7 mouse cellular contexts compared by ENCODE assay signal in the genomic region with DNA sequence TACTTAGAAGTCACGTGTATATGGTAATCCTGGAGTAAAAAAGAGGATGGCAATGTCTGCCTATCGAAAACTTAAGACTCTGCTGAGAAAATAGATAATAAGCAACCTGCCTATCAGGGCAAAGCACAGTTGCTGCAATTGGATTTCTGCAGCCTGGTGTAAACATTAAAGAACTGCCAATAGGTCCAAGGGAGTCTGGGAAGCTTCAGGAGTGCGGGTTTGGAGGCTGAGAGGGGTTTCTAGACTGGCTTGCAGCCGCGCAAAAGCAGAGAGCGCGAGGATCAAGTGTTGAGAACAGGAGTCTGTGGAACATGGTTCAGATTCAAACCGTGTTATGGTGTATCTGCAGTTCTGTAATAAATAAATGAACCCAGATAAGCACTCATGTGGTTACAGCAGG. TPM values are rescaled to one million over a fixed set of nuclear protein-coding genes. Genes with fewer than 3 reads are reported as not detected.
DNase-seq lines count a peak whose midpoint lies in the region; ATAC-seq lines count a peak whose summit lies in the region.

No protein-coding gene starts in this region.

- H3K27me3 ChIP-seq in lung, embryonic 16.5 days (ENCODE audit: control insufficient read depth, insufficient read depth, low read depth, low read length): no peaks in the 10 kb centered on the region
- peaks cover 7% of the 10 kb centered on the region; the same call in 1 of the 2 replicates for H3K27me3 ChIP-seq in forebrain, embryonic 12.5 days
- H3K27me3 ChIP-seq in intestine, embryonic 16.5 days (replicated peaks; ENCODE audit: control insufficient read depth, insufficient read depth, low read length): no peaks in the 10 kb centered on the region
- H3K27me3 ChIP-seq in neural tube, embryonic 13.5 days: no peaks in the 10 kb centered on the region

- 8% methylated on average over 8 of the region's 8 CpGs for WGBS in lung, embryonic 16.5 days
- 11% methylated on average over 8 of the region's 8 CpGs for WGBS in forebrain, embryonic 12.5 days
- WGBS in intestine, embryonic 16.5 days: 5% methylated on average over 8 of the region's 8 CpGs
- 18% methylated on average over 8 of the region's 8 CpGs for WGBS in neural tube, embryonic 13.5 days

- H3K9ac ChIP-seq in lung, embryonic 16.5 days (ENCODE audit: low read length): peak overlapping the region; percentile 90
- H3K9ac ChIP-seq in forebrain, embryonic 12.5 days: peak overlapping the region; percentile 85
- H3K9ac ChIP-seq in intestine, embryonic 16.5 days (ENCODE audit: low read depth, low read length): peak overlapping the region; percentile 96
- peak overlapping the region; percentile 84 for H3K9ac ChIP-seq in neural tube, embryonic 13.5 days

- no peak for DNase-seq in lung, postnatal 36 days
- no peak for DNase-seq in c-Kit-positive CD71-positive TER-119-positive erythroid progenitor cells, embryonic 14.5 days (ENCODE audit: low spot score)
- DNase-seq in cerebellum, adult 11-12 months: no peak

- H3K4me3 ChIP-seq in lung, embryonic 16.5 days (ENCODE audit: low read length): peak overlapping the region; percentile 70
- H3K4me3 ChIP-seq in forebrain, embryonic 12.5 days (replicated peaks): peak overlapping the region; percentile 75
- H3K4me3 ChIP-seq in intestine, embryonic 16.5 days (ENCODE audit: low read length): peak overlapping the region; percentile 83
- peak overlapping the region; percentile 66 for H3K4me3 ChIP-seq in neural tube, embryonic 13.5 days

- peak; percentile 18 for ATAC-seq in lung, embryonic 16.5 days (ENCODE audit: low read depth)
- peak; percentile 34; the same call in 1 of the 2 replicates for ATAC-seq in forebrain, embryonic 12.5 days (ENCODE audit: low FRiP score)
- ATAC-seq in intestine, embryonic 16.5 days: peak; percentile 61
- ATAC-seq in neural tube, embryonic 13.5 days (ENCODE audit: low read depth): 0 out of 2 replicates have a peak, but pooled peaks have one; percentile 6

- peak overlapping the region; percentile 99 for H3K27ac ChIP-seq in lung, embryonic 16.5 days (ENCODE audit: low read length)
- H3K27ac ChIP-seq in forebrain, embryonic 12.5 days: peak overlapping the region; percentile 80
- peak overlapping the region; percentile 99 for H3K27ac ChIP-seq in intestine, embryonic 16.5 days (ENCODE audit: low read length)
- H3K27ac ChIP-seq in neural tube, embryonic 13.5 days (replicated peaks): peak overlapping the region; percentile 84

- H3K4me2 ChIP-seq in lung, embryonic 16.5 days (ENCODE audit: low read depth, low read length): peak overlapping the region; percentile 63
- peak overlapping the region; percentile 97 for H3K4me2 ChIP-seq in forebrain, embryonic 12.5 days
- peak overlapping the region; percentile 81 for H3K4me2 ChIP-seq in intestine, embryonic 16.5 days (ENCODE audit: low read depth, low read length)
- peak overlapping the region; percentile 86 for H3K4me2 ChIP-seq in neural tube, embryonic 13.5 days

- H3K9me3 ChIP-seq in lung, embryonic 16.5 days (ENCODE audit: control insufficient read depth, low read length): no peaks in the 10 kb centered on the region
- no peaks in the 10 kb centered on the region for H3K9me3 ChIP-seq in forebrain, embryonic 12.5 days
- H3K9me3 ChIP-seq in intestine, embryonic 16.5 days (ENCODE audit: control insufficient read depth, low read length): no peaks in the 10 kb centered on the region
- no peaks in the 10 kb centered on the region for H3K9me3 ChIP-seq in neural tube, embryonic 13.5 days

- H3K4me1 ChIP-seq in lung, embryonic 16.5 days (replicated peaks; ENCODE audit: control insufficient read depth, insufficient read depth, low read length): peaks cover 11% of the 10 kb centered on the region
- 0 out of 2 replicates have a peak, but pooled peaks cover 7% of the 10 kb centered on the region for H3K4me1 ChIP-seq in forebrain, embryonic 12.5 days
- H3K4me1 ChIP-seq in intestine, embryonic 16.5 days (ENCODE audit: control insufficient read depth, insufficient read depth, low read length): peaks cover 10% of the 10 kb centered on the region
- peaks cover 7% of the 10 kb centered on the region for H3K4me1 ChIP-seq in neural tube, embryonic 13.5 days (replicated peaks)

- H3K36me3 ChIP-seq in lung, embryonic 16.5 days (ENCODE audit: control insufficient read depth, insufficient read depth, low read length): peaks cover 4% of the 10 kb centered on the region; the same call in 1 of the 2 replicates
- H3K36me3 ChIP-seq in forebrain, embryonic 12.5 days (replicated peaks): no peaks in the 10 kb centered on the region
- no peaks in the 10 kb centered on the region for H3K36me3 ChIP-seq in intestine, embryonic 16.5 days (ENCODE audit: control insufficient read depth, insufficient read depth, low read length)
- no peaks in the 10 kb centered on the region for H3K36me3 ChIP-seq in neural tube, embryonic 13.5 days

RNA-seq across cellular contexts. Expression of gene Kdelc2, which starts 1.0 kb away (rescaled TPM):
- polyA plus RNA-seq in lung, embryonic 16.5 days (2015; fragmentation: Nextera tagmentation; extraction: Ambion mirVana): 51.6 and 53.7 TPM in 2 replicates
- polyA plus RNA-seq in forebrain, embryonic 12.5 days (2016; fragmentation: Nextera tagmentation; extraction: Ambion mirVana): 7.4 and 8.1 TPM in 2 replicates
- polyA plus RNA-seq in intestine, embryonic 16.5 days (2015; fragmentation: Nextera tagmentation; extraction: Ambion mirVana): 23.9 and 25.2 TPM in 2 replicates
- polyA plus RNA-seq in neural tube, embryonic 13.5 days (2015; fragmentation: Nextera tagmentation; extraction: Ambion mirVana): 8.3 and 8.5 TPM in 2 replicates

RNA-seq across cellular contexts. Expression of gene 4930550C14Rik, which starts 17.3 kb away (rescaled TPM):
- 1.9 and 2.6 TPM in 2 replicates for polyA plus RNA-seq in lung, embryonic 16.5 days (2015; fragmentation: Nextera tagmentation; extraction: Ambion mirVana)
- 0.11 and 0.32 TPM in 2 replicates for polyA plus RNA-seq in forebrain, embryonic 12.5 days (2016; fragmentation: Nextera tagmentation; extraction: Ambion mirVana)
- 0.23 and 0.44 TPM in 2 replicates for polyA plus RNA-seq in intestine, embryonic 16.5 days (2015; fragmentation: Nextera tagmentation; extraction: Ambion mirVana)
- 0.18 and 0.44 TPM in 2 replicates for polyA plus RNA-seq in neural tube, embryonic 13.5 days (2015; fragmentation: Nextera tagmentation; extraction: Ambion mirVana)

Comparison
In these comparisons a context has a peak if more than half of its experiments do, and no peak if none do; other contexts are left out.
1. ATAC-seq: peak in every context shown above with its lines; median percentile 61 in intestine, embryonic 16.5 days; 34 in forebrain, embryonic 12.5 days; 18 in lung, embryonic 16.5 days; 6 in neural tube, embryonic 13.5 days.